In the genomic region with DNA sequence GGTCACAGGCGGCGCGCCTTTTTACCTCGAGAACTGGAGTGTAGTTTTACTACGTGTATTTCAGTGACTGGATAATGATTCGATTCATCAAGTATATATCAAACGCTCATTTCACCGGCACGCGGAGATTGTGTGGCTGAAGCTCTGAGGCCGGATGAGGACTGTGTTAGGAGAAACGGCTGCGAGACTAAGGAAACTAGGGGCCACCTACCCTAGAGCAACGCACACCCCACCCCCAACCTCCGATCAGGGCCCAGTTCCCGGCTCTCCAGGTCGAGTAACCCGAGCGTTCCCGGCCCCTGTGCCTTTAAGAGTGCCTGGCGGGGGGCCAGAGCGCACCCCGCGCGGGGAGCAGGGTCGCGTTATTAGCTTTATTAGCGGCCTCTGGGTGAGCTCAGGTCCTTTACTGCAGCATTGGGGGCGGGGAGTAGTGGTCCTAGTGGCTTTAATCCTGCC, we compare ENCODE assay signal across 8 mouse cellular contexts. TPM values are rescaled to one million over a fixed set of nuclear protein-coding genes. Genes with fewer than 3 reads are reported as not detected.
A peak's percentile ranks its signal among the peaks of the same experiment; 100 is the strongest.
DNase-seq lines count a peak whose midpoint lies in the region; ATAC-seq and TF ChIP-seq lines count a peak whose summit lies in the region.

No protein-coding gene starts in this region.

- peak overlapping the region; percentile 87 for H3K4me2 ChIP-seq in neural tube, embryonic 11.5 days (ENCODE audit: low read depth)
- H3K4me2 ChIP-seq in embryonic facial prominence, embryonic 12.5 days (replicated peaks): peak overlapping the region; percentile 88
- peak overlapping the region; percentile 90 for H3K4me2 ChIP-seq in heart, embryonic 13.5 days
- H3K4me2 ChIP-seq in kidney, postnatal 0 days (ENCODE audit: low read length): peak overlapping the region; percentile 86

- under 1% methylated on average over 29 of the region's 29 CpGs for WGBS in neural tube, embryonic 11.5 days
- under 1% methylated on average over 29 of the region's 29 CpGs for WGBS in embryonic facial prominence, embryonic 12.5 days
- under 1% methylated on average over 29 of the region's 29 CpGs for WGBS in heart, embryonic 13.5 days
- under 1% methylated on average over 29 of the region's 29 CpGs for WGBS in kidney, postnatal 0 days

- peaks cover 17% of the 10 kb centered on the region; the same call in 1 of the 2 replicates for H3K4me1 ChIP-seq in neural tube, embryonic 11.5 days (ENCODE audit: control insufficient read depth, insufficient read depth, low read length)
- H3K4me1 ChIP-seq in embryonic facial prominence, embryonic 12.5 days: peaks cover 27% of the 10 kb centered on the region
- peaks cover 35% of the 10 kb centered on the region for H3K4me1 ChIP-seq in heart, embryonic 13.5 days
- peaks cover 14% of the 10 kb centered on the region; the same call in 1 of the 2 replicates for H3K4me1 ChIP-seq in kidney, postnatal 0 days (replicated peaks; ENCODE audit: insufficient read depth, low read length)

- DNase-seq in neural tube, embryonic 11.5 days (ENCODE audit: low spot score): peak; percentile 67
- no peak for DNase-seq in neural tube, embryonic 10.5 days (ENCODE audit: extremely low spot score, low spot score)
- peak; percentile 71 for DNase-seq in kidney, postnatal 0 days (ENCODE audit: low spot score)
- DNase-seq in mesoderm, embryonic 11.5 days (ENCODE audit: low read depth, low spot score): peak; percentile 58
- peak; percentile 39 for DNase-seq in testis, postnatal 14 days (ENCODE audit: low spot score)
- DNase-seq in thymus, postnatal 25 days: no peak

- no peak overlapping the region for H3K27ac ChIP-seq in neural tube, embryonic 11.5 days (ENCODE audit: low read depth, low read length)
- H3K27ac ChIP-seq in embryonic facial prominence, embryonic 12.5 days: peak overlapping the region; percentile 99
- H3K27ac ChIP-seq in heart, embryonic 13.5 days (replicated peaks): peak overlapping the region; percentile 96
- peak overlapping the region; percentile 89 for H3K27ac ChIP-seq in kidney, postnatal 0 days

- peak overlapping the region; percentile 61 for H3K4me3 ChIP-seq in neural tube, embryonic 11.5 days (ENCODE audit: low read depth, low read length)
- H3K4me3 ChIP-seq in embryonic facial prominence, embryonic 12.5 days: peak overlapping the region; percentile 77
- peak overlapping the region; percentile 73 for H3K4me3 ChIP-seq in heart, embryonic 13.5 days
- H3K4me3 ChIP-seq in kidney, postnatal 0 days (replicated peaks; ENCODE audit: low read depth, low read length): peak overlapping the region; percentile 53

- no peaks in the 10 kb centered on the region for H3K36me3 ChIP-seq in neural tube, embryonic 11.5 days (ENCODE audit: control insufficient read depth, insufficient read depth, low read length)
- H3K36me3 ChIP-seq in embryonic facial prominence, embryonic 12.5 days: no peaks in the 10 kb centered on the region
- no peaks in the 10 kb centered on the region for H3K36me3 ChIP-seq in heart, embryonic 13.5 days
- H3K36me3 ChIP-seq in kidney, postnatal 0 days (ENCODE audit: insufficient read depth, low read length): no peaks in the 10 kb centered on the region

- no peak for ATAC-seq in neural tube, embryonic 11.5 days (ENCODE audit: insufficient read depth, low FRiP score, low TSS enrichment)
- ATAC-seq in embryonic facial prominence, embryonic 12.5 days (ENCODE audit: insufficient number of reproducible peaks, insufficient read depth, low FRiP score, low TSS enrichment): no peak
- peak; percentile 24; the same call in 1 of the 2 replicates for ATAC-seq in heart, embryonic 13.5 days (ENCODE audit: extremely low read depth, insufficient number of reproducible peaks, low FRiP score, low TSS enrichment)
- ATAC-seq in kidney, postnatal 0 days (replicated peaks; ENCODE audit: low FRiP score, low read depth): peak; percentile 25; the same call in 1 of the 2 replicates

- H3K9me3 ChIP-seq in neural tube, embryonic 11.5 days (ENCODE audit: control insufficient read depth, low read length): no peaks in the 10 kb centered on the region
- no peaks in the 10 kb centered on the region for H3K9me3 ChIP-seq in embryonic facial prominence, embryonic 12.5 days
- H3K9me3 ChIP-seq in heart, embryonic 13.5 days: no peaks in the 10 kb centered on the region
- H3K9me3 ChIP-seq in kidney, postnatal 0 days (replicated peaks; ENCODE audit: low read length): no peaks in the 10 kb centered on the region

- peak overlapping the region; percentile 75 for H3K9ac ChIP-seq in neural tube, embryonic 11.5 days (ENCODE audit: low read length)
- H3K9ac ChIP-seq in embryonic facial prominence, embryonic 12.5 days: peak overlapping the region; percentile 94
- H3K9ac ChIP-seq in heart, embryonic 13.5 days: peak overlapping the region; percentile 96
- peak overlapping the region; percentile 58 for H3K9ac ChIP-seq in kidney, postnatal 0 days (ENCODE audit: low read depth, low read length)

- peaks cover 29% of the 10 kb centered on the region for H3K27me3 ChIP-seq in neural tube, embryonic 11.5 days (ENCODE audit: control insufficient read depth, insufficient read depth, low read length)
- H3K27me3 ChIP-seq in embryonic facial prominence, embryonic 12.5 days: peaks cover 13% of the 10 kb centered on the region
- H3K27me3 ChIP-seq in heart, embryonic 13.5 days (replicated peaks): peaks cover 23% of the 10 kb centered on the region
- H3K27me3 ChIP-seq in kidney, postnatal 0 days (ENCODE audit: insufficient read depth, low read length): 0 out of 2 replicates have a peak, but pooled peaks cover 18% of the 10 kb centered on the region

- TF ChIP-seq CTCF in kidney, postnatal 0 days (IDR thresholded peaks at IDR 0.05; ENCODE audit: low read depth): no peak

RNA-seq across cellular contexts. Expression of gene Wnt5a, which starts 1.9 kb away (rescaled TPM):
- 12.6 and 13.8 TPM in 2 replicates for polyA plus RNA-seq in neural tube, embryonic 11.5 days (2014; fragmentation: Nextera tagmentation; extraction: Ambion mirVana)
- polyA plus RNA-seq in embryonic facial prominence, embryonic 12.5 days (2016; fragmentation: Nextera tagmentation; extraction: Ambion mirVana): 91.5 and 117 TPM in 2 replicates
- 19.2 and 22.4 TPM in 2 replicates for polyA plus RNA-seq in heart, embryonic 13.5 days (2015; fragmentation: Nextera tagmentation; extraction: Ambion mirVana)
- 23.3 and 25.7 TPM in 2 replicates for polyA plus RNA-seq in kidney, postnatal 0 days (2015; fragmentation: Nextera tagmentation; extraction: Ambion mirVana)

Comparison
In these comparisons a context has a peak if more than half of its experiments do, and no peak if none do; other contexts are left out.
1. DNase-seq: peak in neural tube, embryonic 11.5 days (single experiment), kidney, postnatal 0 days (single experiment), mesoderm, embryonic 11.5 days (single experiment) and testis, postnatal 14 days (single experiment); none in neural tube, embryonic 10.5 days (single experiment) and thymus, postnatal 25 days (single experiment).
2. ATAC-seq: peak in heart, embryonic 13.5 days (single experiment) and kidney, postnatal 0 days (single experiment); none in neural tube, embryonic 11.5 days (single experiment) and embryonic facial prominence, embryonic 12.5 days (single experiment).
3. Peak in every context shown above with its lines, with median percentiles within 50 percentile points of each other: H3K4me2 ChIP-seq, H3K4me3 ChIP-seq and H3K9ac ChIP-seq.